Mouse (Mus musculus) kidney, postnatal 0 days (tissue): ENCODE measurements at regions not wholly inside any gene's neighbourhood (a gene's known extent, or its start where the extent isn't known, plus 50 kb on each side); places are given as distances from the start of the nearest gene placed in this dataset. TPM values are rescaled to one million over a fixed set of nuclear protein-coding genes. Genes with fewer than 3 reads are reported as not detected.

ENCODE experiments used
- ATAC-seq: fragments of 200-750 bp; cut with Nextera tagmentation; replicated peaks from 2 replicates; pipeline ENCODE4 v1.8.0; 2017; ENCODE audit warnings: low read depth, moderate number of reproducible peaks, moderate TSS enrichment, moderate library complexity; ENCODE audit not compliant: low FRiP score
- DNase-seq: peaks from one replicate; pipeline ENCODE4 v3.0.0-alpha.2; 2016; ENCODE audit warnings: low spot score
- H3K27ac ChIP-seq: fragments of 300-500 bp; sonication (generic); 2 replicates; pipeline ENCODE4 v1.5.1; 2014; ENCODE audit warnings: mild to moderate bottlenecking
- H3K27me3 ChIP-seq: fragments of 300-500 bp; sonication (generic); 2 replicates; pipeline ENCODE4 v1.6.1; 2014; ENCODE audit warnings: low read length, mixed read lengths; ENCODE audit not compliant: insufficient read depth
- H3K36me3 ChIP-seq: fragments of 300-500 bp; sonication (generic); 2 replicates; pipeline ENCODE4 v1.6.1; 2014; ENCODE audit warnings: low read length, mixed read lengths; ENCODE audit not compliant: insufficient read depth
- H3K4me1 ChIP-seq: fragments of 300-500 bp; sonication (generic); replicated peaks from 2 replicates; pipeline ENCODE4 v1.6.1; 2014; ENCODE audit warnings: antibody characterized with exemption, low read length, mixed read lengths; ENCODE audit not compliant: insufficient read depth
- H3K4me2 ChIP-seq: fragments of 300-500 bp; sonication (generic); 2 replicates; pipeline ENCODE4 v1.6.1; 2014; ENCODE audit warnings: mild to moderate bottlenecking, low read length, moderate library complexity, mixed read lengths
- H3K4me3 ChIP-seq: fragments of 300-500 bp; sonication (generic); replicated peaks from 2 replicates; pipeline ENCODE4 v1.5.1; 2014; ENCODE audit warnings: low read depth, low read length
- H3K9ac ChIP-seq: fragments of 300-500 bp; sonication (generic); 2 replicates; pipeline ENCODE4 v1.6.1; 2014; ENCODE audit warnings: low read depth, low read length
- H3K9me3 ChIP-seq: fragments of 300-500 bp; sonication (generic); replicated peaks from 2 replicates; pipeline ENCODE4 v1.6.1; 2016; ENCODE audit warnings: low read length, inconsistent platforms, mixed read lengths
- CTCF ChIP-seq: IDR thresholded peaks from 2 replicates; pipeline ENCODE4 v1.5.1; 2016; ENCODE audit warnings: antibody characterized with exemption, low read depth, mild to moderate bottlenecking, moderate library complexity
- WGBS: fragments of 180-500 bp; shearing (Covaris S2); extraction: QIAGEN DNeasy Blood & Tissue Kit; methylation state at CpG from one replicate; pipeline ENCODE4 v1.1.7; 2014; 5-methylcytosine and 5-hydroxymethylcytosine counted together
- microRNA-seq: library from miRNA; unstranded; fragments of <30 nt; microRNA quantifications from one replicate; pipeline ENCODE4, GENCODE M21; 2016

DNA sequence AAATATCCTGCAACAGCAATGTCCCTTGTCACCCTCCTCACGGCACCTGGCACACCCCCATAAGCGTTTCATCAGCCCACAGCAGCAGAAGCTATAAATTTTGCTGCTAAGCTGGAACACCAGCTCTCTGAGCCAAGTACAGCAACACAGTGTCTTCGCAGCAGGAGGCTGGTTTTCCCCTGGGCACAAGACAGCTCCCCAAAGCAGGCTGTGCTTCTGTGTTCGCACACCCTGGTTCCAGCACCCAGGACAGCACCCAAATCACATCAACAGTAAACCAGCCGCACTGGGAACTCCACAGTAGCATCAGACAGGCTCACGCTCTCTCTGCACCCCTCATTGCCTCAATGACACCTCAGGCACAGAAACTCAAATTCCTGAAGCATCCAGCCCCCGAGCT, 64.8 kb upstream of the Smim23 start:
- H3K9ac ChIP-seq: no peak overlapping the region
- H3K4me3 ChIP-seq: no peak overlapping the region
- ATAC-seq (no peak), DNase-seq (peak; percentile 61)
- H3K36me3 ChIP-seq: no peaks in the 10 kb centered on the region
- H3K9me3 ChIP-seq: no peaks in the 10 kb centered on the region
- no peak overlapping the region for H3K4me2 ChIP-seq
- TF ChIP-seq CTCF: no peak
- no peaks in the 10 kb centered on the region for H3K27me3 ChIP-seq
- no peaks in the 10 kb centered on the region for H3K4me1 ChIP-seq
- no peak overlapping the region for H3K27ac ChIP-seq
- 6% methylated on average over 7 of the region's 7 CpGs for WGBS

DNA sequence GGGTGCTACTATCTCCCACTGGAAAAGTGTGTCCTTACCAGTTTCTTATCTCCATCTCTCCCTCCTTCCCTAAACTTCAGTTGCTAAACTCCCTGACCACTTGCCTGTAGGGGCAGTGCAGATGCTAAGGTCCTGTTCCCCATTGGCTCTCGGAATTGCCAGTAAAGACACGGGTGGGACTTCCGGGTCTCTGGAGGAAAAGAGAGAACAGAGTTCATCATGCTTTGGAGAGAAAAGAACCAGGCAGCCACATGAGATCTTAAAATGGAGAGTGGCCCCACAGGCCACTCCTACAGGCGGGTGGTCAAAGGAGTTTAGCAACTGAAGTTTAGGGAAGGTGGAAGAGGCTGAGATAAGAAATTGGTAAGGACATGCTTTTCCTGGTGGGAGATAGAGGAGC, 60.3 kb upstream of the Smim23 start:
- Histone ChIP-seq H3K36me3 (no peaks in the 10 kb centered on the region), H3K27ac (no peak overlapping the region), H3K4me3 (no peak overlapping the region), H3K4me2 (no peak overlapping the region), H3K9me3 (no peaks in the 10 kb centered on the region), H3K27me3 (no peaks in the 10 kb centered on the region), H3K9ac (no peak overlapping the region), H3K4me1 (no peaks in the 10 kb centered on the region)
- WGBS: 86% methylated on average over 4 of the region's 4 CpGs
- no peak for TF ChIP-seq CTCF
- no peak for ATAC-seq
- no peak for DNase-seq

DNA sequence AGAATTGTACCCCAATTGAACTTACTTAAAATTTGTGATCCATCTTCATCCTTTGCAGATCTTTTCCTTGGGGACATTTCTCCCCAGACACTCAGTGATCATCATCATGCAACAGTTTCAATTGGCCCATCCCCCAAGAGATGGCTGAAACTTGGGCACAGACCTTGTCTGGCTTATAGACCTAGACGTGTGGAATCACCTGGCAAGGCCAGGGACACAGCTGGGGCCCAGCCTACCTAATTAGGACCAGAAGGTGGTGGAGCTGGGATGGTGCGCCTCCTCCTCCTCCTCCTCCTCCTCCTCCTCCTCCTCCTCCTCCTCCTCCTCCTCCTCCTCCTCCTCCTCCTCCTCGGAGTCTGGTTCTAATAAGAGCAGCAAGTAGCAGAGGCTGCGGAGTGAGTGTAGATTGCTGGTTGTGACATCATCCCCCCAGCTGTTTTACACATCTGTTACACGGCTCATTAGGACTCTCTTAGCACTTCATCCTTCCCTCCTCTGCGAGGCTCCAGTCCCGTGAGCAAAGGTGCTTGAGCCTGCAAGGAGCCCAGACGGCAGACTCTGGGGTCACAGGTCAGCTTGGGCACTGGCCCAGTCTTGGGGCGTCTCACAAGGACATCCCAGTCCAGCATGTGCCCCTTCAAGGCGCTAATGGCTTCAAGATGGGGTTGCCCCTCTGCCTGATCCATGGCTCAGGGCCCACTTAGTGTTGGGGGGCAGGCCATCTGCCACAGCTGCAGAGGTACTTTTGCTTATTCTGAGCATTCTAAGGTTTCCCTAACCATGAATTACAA, 58.9 kb upstream of the Smim23 start:
- Histone ChIP-seq H3K9me3 (no peaks in the 10 kb centered on the region; the same call in 1 of the 2 replicates), H3K4me1 (no peaks in the 10 kb centered on the region), H3K27ac (no peak overlapping the region), H3K36me3 (no peaks in the 10 kb centered on the region), H3K4me2 (no peak overlapping the region), H3K4me3 (no peak overlapping the region), H3K27me3 (no peaks in the 10 kb centered on the region), H3K9ac (no peak overlapping the region)
- TF ChIP-seq CTCF: no peak
- ATAC-seq (no peak), DNase-seq (no peak)
- 30% methylated on average over 8 of the region's 10 CpGs for WGBS

DNA sequence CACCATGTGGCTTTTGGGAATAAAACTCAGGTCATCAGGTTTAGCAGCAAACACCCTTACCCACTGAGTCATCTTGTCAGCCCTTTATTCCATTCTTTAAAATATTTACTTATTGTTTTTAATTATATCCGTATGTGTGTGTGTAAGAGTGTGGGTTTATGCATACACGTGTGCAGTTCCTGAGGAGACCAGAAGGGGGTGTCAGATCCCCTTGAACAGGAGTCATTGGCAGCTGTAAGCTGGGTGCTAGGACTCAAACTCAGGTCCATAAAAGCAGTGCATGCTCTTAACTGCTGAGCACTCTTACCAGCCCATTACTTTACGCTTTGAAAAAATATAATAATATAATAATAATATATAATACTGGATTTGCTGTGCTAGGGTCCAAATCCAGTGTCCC, 54.6 kb upstream of the Smim23 start:
- Histone ChIP-seq H3K27me3 (no peaks in the 10 kb centered on the region), H3K4me2 (no peak overlapping the region), H3K4me1 (no peaks in the 10 kb centered on the region), H3K9ac (no peak overlapping the region), H3K36me3 (no peaks in the 10 kb centered on the region), H3K9me3 (no peaks in the 10 kb centered on the region; the same call in 1 of the 2 replicates), H3K27ac (no peak overlapping the region), H3K4me3 (no peak overlapping the region)
- WGBS: 95% methylated on average over 3 of the region's 3 CpGs
- no peak for DNase-seq
- ATAC-seq: no peak
- TF ChIP-seq CTCF: no peak

Small RNA genes lying in the stretch of these regions (microRNA-seq; reads per million reads assigned to microRNA genes)
- not detected for gene Gm26052
